Mouse (Mus musculus): Measurements from ENCODE around the gene Klc3. TPM values are rescaled to one million over a fixed set of nuclear protein-coding genes. Genes with fewer than 3 reads are reported as not detected.
A peak's percentile ranks its signal among the peaks of the same experiment; 100 is the strongest.

Gene Klc3
- polyA plus RNA-seq, 1 experiment from 2014 or later = 2.5 TPM

DNA sequence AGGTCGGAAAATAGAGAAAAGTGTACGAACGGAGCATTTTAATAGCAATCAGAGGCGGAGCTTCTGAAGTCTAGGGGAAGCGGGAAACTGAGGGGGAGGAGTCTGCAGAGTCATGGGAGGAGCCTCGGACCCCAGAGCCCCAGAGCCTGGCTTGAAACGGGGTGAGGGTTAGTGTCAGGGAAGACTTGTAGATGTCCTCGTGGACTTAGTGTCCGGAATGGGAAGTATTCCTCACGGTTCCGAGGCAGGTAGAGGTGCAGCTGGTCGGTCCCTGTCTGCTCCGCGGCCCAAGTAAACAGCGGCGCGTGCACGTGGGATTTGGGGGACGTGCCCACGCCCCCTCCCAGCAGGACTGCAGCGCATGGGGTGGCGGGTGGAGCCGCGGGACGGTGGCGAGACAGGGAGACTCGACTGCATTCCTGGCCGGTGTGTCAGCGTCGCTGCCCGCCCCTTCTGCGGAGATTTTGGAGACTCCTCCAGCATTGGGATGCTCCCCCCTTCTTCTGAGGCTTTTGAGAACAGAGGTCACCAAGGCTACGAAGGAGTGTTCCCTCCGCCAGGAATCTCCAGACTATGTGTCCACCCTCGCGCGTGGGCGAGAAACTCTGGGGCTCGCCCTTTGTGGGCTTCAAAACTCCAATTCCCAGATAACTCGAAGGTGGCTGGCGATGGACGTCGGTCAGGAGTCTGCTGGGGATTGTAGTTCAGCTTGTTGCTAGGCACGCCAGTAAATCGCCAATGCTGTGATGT is 43.8 kb downstream of the Klc3 start:
- H3K27ac ChIP-seq (ENCODE audit: low read depth, low read length) = peak overlapping the region; percentile 75
- peak overlapping the region; percentile 70 for H3K9ac ChIP-seq (ENCODE audit: low read depth, low read length)

DNA sequence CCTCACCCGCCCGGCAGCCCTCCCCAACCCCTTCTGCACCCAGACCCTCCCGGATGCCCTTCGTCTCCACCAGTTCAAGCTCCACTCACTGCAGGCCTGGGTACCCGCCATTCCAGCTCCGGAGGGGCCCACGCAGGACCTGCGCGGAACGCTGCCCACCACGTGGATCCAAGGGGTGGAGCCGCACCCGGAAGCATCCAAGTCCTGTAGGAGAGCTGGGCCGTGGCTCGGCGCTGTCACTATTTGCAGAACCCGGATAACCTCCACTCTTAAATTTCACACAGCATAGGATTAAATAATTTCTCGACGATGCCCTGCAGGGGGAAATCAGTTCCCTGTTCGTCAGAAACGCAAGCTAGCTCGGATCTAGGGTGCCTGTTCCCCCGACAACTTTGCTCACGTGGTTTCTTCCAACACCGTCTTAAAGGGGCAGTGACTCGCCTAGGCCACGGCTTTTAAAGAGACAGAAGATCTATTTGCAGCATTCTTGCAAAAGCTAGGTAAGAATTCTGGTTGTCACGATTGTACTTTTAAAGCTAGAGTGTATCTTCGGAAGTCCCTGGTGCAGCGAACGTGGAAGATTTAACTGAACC is 44.5 kb downstream of the Klc3 start, which contains the start of the genes Cd3eap and Ppp1r13l:
TSS of gene Cd3eap (minus strand) at position 185 of the 593 bp plus-strand sequence.
TSS of gene Ppp1r13l (plus strand) at position 451 of the 593 bp plus-strand sequence.
- H3K9me3 ChIP-seq (ENCODE audit: control insufficient read depth, low read length) = no peaks in the 10 kb centered on the region
- WGBS = under 1% methylated on average over 31 of the region's 31 CpGs
- H3K27me3 ChIP-seq (replicated peaks; ENCODE audit: control insufficient read depth, insufficient read depth, low read length) = 0 out of 2 replicates have a peak, but pooled peaks cover 2% of the 10 kb centered on the region
- H3K4me3 ChIP-seq (ENCODE audit: low read length) = peak within 1 kb of the TSS; percentile 75
- H3K27ac ChIP-seq (ENCODE audit: low read depth, low read length) = peak within 1 kb of the TSS; percentile 75
- H3K4me1 ChIP-seq (ENCODE audit: control insufficient read depth, insufficient read depth, low read depth, low read length) = peaks cover 20% of the 10 kb centered on the region
- peak; percentile 87 for ATAC-seq
- peak within 1 kb of the TSS; percentile 99 for H3K4me2 ChIP-seq (ENCODE audit: low read length)
- H3K36me3 ChIP-seq (ENCODE audit: control insufficient read depth, insufficient read depth, low read length) = peaks cover 11% of the 10 kb centered on the region; the same call in 1 of the 2 replicates
- H3K9ac ChIP-seq (ENCODE audit: low read depth, low read length) = peak within 1 kb of the TSS; percentile 70

More for the DNA sequence above, 43.8 kb downstream of the Klc3 start:
- Histone ChIP-seq H3K4me2 (ENCODE audit: low read length) (peak overlapping the region; percentile 99), H3K36me3 (ENCODE audit: control insufficient read depth, insufficient read depth, low read length) (peaks cover 10% of the 10 kb centered on the region; the same call in 1 of the 2 replicates), H3K4me3 (ENCODE audit: low read length) (peak overlapping the region; percentile 75), H3K4me1 (ENCODE audit: control insufficient read depth, insufficient read depth, low read depth, low read length) (peaks cover 20% of the 10 kb centered on the region), H3K9me3 (ENCODE audit: control insufficient read depth, low read length) (no peaks in the 10 kb centered on the region), H3K27me3 (replicated peaks; ENCODE audit: control insufficient read depth, insufficient read depth, low read length) (0 out of 2 replicates have a peak, but pooled peaks cover 2% of the 10 kb centered on the region)
- ATAC-seq = peak; percentile 73
- under 1% methylated on average over 45 of the region's 45 CpGs for WGBS

DNA sequence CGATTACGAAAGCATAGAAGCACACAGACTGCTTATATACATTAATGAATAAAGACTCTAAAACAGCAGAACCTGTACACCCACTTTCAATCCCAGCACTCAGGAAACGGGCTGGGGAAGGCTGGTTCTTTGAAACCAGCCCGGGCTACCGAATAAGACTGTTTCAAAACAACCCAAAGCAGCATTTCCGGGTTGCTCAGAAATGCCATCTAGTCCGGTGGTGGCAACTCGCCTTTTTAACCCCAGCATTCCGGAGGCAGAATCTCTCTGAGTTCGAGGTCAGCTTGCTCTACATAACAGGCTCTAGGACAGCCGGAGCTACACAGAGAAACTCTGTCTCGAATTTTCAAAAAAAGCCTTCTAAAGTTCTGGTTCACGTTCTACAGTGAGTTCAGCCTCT is 45.3 kb downstream of the Klc3 start:
- no peak for ATAC-seq
- peak overlapping the region; percentile 70 for H3K9ac ChIP-seq (ENCODE audit: low read depth, low read length)
- WGBS = 24% methylated on average over 13 of the region's 13 CpGs

DNA sequence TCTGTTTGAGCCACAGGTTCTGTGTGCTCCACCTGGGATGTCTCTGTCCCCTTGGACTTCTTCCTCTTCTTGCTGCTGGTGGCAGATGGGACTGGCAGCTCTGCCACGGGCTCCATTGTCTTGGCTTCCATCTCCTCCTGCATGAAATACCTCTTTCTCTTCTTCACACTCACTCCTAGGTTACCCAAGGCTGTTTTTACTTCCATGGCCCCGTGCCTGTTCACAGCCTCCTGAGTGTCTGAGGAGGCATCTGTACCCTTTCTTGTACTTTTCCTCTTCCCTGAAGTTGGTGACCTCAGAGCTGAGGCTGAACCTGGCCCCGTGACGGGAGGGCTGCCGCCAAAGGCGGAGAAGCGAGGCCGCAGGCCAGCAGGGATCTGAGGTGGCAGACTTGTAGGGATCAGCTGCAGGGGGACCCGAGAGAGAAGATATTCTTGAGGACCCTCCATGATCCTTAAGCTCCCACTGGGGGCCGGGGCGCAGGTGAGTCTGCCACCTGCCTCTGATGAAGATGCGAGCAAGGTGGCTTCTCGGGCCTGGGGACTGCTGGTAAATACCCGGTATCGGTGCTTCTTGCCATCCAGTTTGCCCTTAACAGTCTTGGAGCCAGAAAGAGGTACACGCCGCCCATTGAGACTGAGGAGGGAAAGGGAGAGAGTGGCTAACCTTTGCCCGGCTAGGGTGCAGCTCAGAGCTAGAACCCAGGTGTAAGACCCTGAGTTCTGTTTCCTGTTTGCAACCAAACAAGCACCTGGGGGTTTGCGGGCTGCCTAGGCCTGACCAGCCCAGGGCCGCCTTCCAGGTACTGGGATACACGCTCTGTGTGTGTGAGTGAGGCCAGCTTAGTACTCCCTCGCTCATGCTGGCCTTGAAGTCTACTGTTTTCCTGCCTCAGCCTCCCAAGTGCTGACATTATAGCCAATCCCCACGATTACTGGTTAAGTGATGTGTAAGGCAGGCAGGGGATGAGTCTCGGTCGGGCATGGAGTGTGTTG is 46.2 kb downstream of the Klc3 start:
- H3K4me2 ChIP-seq (ENCODE audit: low read length) = peak overlapping the region; percentile 99
- H3K9me3 ChIP-seq (ENCODE audit: control insufficient read depth, low read length) = no peaks in the 10 kb centered on the region
- peaks cover 15% of the 10 kb centered on the region for H3K36me3 ChIP-seq (ENCODE audit: control insufficient read depth, insufficient read depth, low read length)
- 0 out of 2 replicates have a peak, but pooled peaks cover 2% of the 10 kb centered on the region for H3K27me3 ChIP-seq (replicated peaks; ENCODE audit: control insufficient read depth, insufficient read depth, low read length)
- no peak for ATAC-seq
- WGBS = 91% methylated on average over 25 of the region's 25 CpGs
- no peak overlapping the region for H3K9ac ChIP-seq (ENCODE audit: low read depth, low read length)
- H3K4me3 ChIP-seq (ENCODE audit: low read length) = peak overlapping the region; percentile 75
- H3K4me1 ChIP-seq (ENCODE audit: control insufficient read depth, insufficient read depth, low read depth, low read length) = peaks cover 20% of the 10 kb centered on the region
- no peak overlapping the region for H3K27ac ChIP-seq (ENCODE audit: low read depth, low read length)

More for the DNA sequence above, 45.3 kb downstream of the Klc3 start:
- peak overlapping the region; percentile 75 for H3K4me3 ChIP-seq (ENCODE audit: low read length)
- no peaks in the 10 kb centered on the region for H3K9me3 ChIP-seq (ENCODE audit: control insufficient read depth, low read length)
- H3K36me3 ChIP-seq (ENCODE audit: control insufficient read depth, insufficient read depth, low read length) = peaks cover 15% of the 10 kb centered on the region; the same call in 1 of the 2 replicates
- peak overlapping the region; percentile 99 for H3K4me2 ChIP-seq (ENCODE audit: low read length)
- H3K4me1 ChIP-seq (ENCODE audit: control insufficient read depth, insufficient read depth, low read depth, low read length) = peaks cover 20% of the 10 kb centered on the region
- no peak overlapping the region; the same call in 1 of the 2 replicates for H3K27ac ChIP-seq (ENCODE audit: low read depth, low read length)
- H3K27me3 ChIP-seq (replicated peaks; ENCODE audit: control insufficient read depth, insufficient read depth, low read length) = 0 out of 2 replicates have a peak, but pooled peaks cover 2% of the 10 kb centered on the region

DNA sequence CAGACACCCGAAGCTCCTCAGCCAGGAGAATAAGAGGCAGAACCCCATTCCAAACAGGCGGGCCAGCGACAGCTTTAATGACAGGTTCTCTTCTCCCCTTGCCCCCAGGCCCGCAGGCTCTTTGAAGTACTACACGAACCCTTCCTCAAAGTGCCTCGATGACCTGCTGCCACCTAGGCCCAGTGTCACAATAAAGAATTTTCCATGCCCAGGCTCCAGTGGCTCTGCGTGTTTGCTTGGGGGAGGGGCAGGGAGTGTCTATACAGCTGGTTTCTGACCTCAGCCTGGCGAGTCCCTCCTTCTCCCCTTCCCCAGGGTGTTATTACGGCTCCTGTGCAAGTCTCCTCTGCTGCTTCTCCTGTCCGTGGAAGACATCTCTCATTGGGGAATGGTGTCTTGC is 47.6 kb downstream of the Klc3 start:
- H3K27me3 ChIP-seq (replicated peaks; ENCODE audit: control insufficient read depth, insufficient read depth, low read length) = no peaks in the 10 kb centered on the region
- H3K9me3 ChIP-seq (ENCODE audit: control insufficient read depth, low read length) = no peaks in the 10 kb centered on the region
- no peak for ATAC-seq
- no peak overlapping the region for H3K27ac ChIP-seq (ENCODE audit: low read depth, low read length)
- no peak overlapping the region for H3K4me2 ChIP-seq (ENCODE audit: low read length)
- H3K4me3 ChIP-seq (ENCODE audit: low read length) = no peak overlapping the region
- WGBS = 64% methylated on average over 10 of the region's 10 CpGs
- H3K4me1 ChIP-seq (ENCODE audit: control insufficient read depth, insufficient read depth, low read depth, low read length) = peaks cover 14% of the 10 kb centered on the region
- H3K9ac ChIP-seq (ENCODE audit: low read depth, low read length) = no peak overlapping the region
- H3K36me3 ChIP-seq (ENCODE audit: control insufficient read depth, insufficient read depth, low read length) = peaks cover 20% of the 10 kb centered on the region

DNA sequence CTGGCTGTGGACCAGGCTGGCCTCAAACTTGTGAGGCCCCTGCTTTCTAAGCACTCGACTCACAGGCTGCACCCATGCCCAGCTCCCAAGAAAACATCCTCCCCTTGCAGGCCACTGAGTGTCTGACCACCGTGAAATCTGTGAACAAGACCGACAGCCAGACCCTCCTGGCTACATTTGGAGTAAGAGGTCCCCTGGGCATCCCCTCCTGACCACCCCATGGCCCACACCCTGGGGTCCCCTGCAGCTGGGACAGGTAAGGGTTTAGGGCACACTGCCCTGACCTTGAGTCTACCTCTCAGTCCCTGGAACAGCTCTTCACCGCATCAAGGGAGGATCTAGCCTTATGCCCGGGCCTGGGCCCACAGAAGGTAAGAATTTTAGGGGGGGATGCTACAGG is 48.9 kb downstream of the Klc3 start:
- no peak overlapping the region for H3K4me2 ChIP-seq (ENCODE audit: low read length)
- H3K36me3 ChIP-seq (ENCODE audit: control insufficient read depth, insufficient read depth, low read length) = peaks cover 28% of the 10 kb centered on the region
- peaks cover 9% of the 10 kb centered on the region for H3K4me1 ChIP-seq (ENCODE audit: control insufficient read depth, insufficient read depth, low read depth, low read length)
- H3K9me3 ChIP-seq (ENCODE audit: control insufficient read depth, low read length) = no peaks in the 10 kb centered on the region
- H3K27ac ChIP-seq (ENCODE audit: low read depth, low read length) = no peak overlapping the region
- no peaks in the 10 kb centered on the region for H3K27me3 ChIP-seq (replicated peaks; ENCODE audit: control insufficient read depth, insufficient read depth, low read length)
- no peak for ATAC-seq
- no peak overlapping the region for H3K9ac ChIP-seq (ENCODE audit: low read depth, low read length)
- WGBS = 82% methylated on average over 5 of the region's 5 CpGs
- no peak overlapping the region for H3K4me3 ChIP-seq (ENCODE audit: low read length)

DNA sequence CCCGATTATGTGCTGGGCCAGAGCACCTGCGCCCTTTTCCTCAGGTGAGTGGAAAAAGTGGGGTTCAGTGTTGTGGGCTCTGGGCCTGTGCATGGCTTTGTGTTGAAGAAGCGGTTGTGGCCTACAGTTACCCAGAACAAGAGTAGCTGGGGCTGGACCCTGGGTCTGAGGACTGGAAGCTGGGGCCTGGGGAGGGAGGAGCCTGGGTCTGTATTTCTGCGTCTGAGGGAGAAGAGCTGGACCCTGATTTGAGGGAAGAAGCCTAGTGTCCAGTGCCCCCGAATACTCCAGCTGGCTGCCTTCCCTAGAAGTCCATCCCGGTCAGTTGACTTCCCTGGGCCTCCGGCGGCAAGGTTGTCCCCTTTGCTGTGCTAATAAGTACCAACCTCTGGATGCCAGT is 53.7 kb downstream of the Klc3 start:
- Histone ChIP-seq H3K4me1 (ENCODE audit: control insufficient read depth, insufficient read depth, low read depth, low read length) (peaks cover 9% of the 10 kb centered on the region), H3K27me3 (replicated peaks; ENCODE audit: control insufficient read depth, insufficient read depth, low read length) (no peaks in the 10 kb centered on the region), H3K4me3 (ENCODE audit: low read length) (no peak overlapping the region), H3K9ac (ENCODE audit: low read depth, low read length) (no peak overlapping the region), H3K9me3 (ENCODE audit: control insufficient read depth, low read length) (no peaks in the 10 kb centered on the region), H3K36me3 (ENCODE audit: control insufficient read depth, insufficient read depth, low read length) (peaks cover 31% of the 10 kb centered on the region), H3K27ac (ENCODE audit: low read depth, low read length) (no peak overlapping the region), H3K4me2 (ENCODE audit: low read length) (no peak overlapping the region)
- ATAC-seq = no peak
- WGBS = 96% methylated on average over 8 of the region's 8 CpGs

DNA sequence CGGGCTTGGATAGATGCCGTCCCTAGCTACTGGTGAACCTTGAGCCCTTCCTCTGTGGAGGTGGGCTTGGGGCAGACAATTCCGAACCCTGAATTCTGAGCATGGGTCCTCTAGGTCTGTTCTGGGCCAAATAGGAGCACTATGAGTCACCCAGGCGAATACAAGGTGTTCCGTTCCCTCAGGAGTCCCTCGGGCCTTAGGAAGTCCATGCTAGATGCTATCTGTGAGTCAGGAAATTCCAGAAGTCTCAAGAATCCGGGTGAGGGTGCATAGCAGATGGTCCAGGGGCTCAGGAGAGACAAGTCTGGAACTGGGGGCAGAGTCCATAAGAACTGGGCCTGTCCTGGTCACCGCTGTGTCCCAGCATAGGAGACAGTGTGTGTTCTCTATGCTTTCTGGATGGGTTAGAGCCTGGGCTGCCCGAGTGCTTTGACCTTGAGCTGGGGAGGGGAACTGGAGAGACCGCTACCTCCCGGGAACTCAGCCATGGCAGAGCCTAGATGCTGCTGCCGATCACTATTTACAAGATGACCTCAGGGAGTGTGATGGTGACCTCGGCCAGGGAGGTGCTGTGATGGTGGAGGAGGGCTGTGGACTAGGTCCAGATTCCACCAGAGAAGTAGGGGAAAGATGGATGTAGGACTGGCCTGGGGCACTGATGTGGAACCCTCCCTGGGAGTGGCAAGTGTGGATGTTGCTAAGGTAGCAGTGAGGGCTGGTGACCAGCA is 54.6 kb downstream of the Klc3 start:
- Histone ChIP-seq H3K9ac (ENCODE audit: low read depth, low read length) (no peak overlapping the region), H3K27me3 (replicated peaks; ENCODE audit: control insufficient read depth, insufficient read depth, low read length) (no peaks in the 10 kb centered on the region), H3K4me2 (ENCODE audit: low read length) (no peak overlapping the region), H3K4me3 (ENCODE audit: low read length) (no peak overlapping the region), H3K9me3 (ENCODE audit: control insufficient read depth, low read length) (no peaks in the 10 kb centered on the region), H3K36me3 (ENCODE audit: control insufficient read depth, insufficient read depth, low read length) (peaks cover 27% of the 10 kb centered on the region), H3K4me1 (ENCODE audit: control insufficient read depth, insufficient read depth, low read depth, low read length) (peaks cover 13% of the 10 kb centered on the region), H3K27ac (ENCODE audit: low read depth, low read length) (no peak overlapping the region)
- 87% methylated on average over 13 of the region's 13 CpGs for WGBS
- no peak for ATAC-seq

Data from hindbrain, embryonic 16.5 days (tissue).